Mouse (Mus musculus) urinary bladder, postnatal 10 days (tissue): Measurements from ENCODE around the gene Podxl2.

Source experiments
- DNase-seq: peaks from one replicate; pipeline ENCODE4 v3.0.0; 2022; ENCODE audit warnings: low spot score

The Podxl2 gene

GRCm38 (mm10) chr6:88886417-88886967 lies 11.6 kb upstream of the Podxl2 start:
- no peak for DNase-seq

DNA sequence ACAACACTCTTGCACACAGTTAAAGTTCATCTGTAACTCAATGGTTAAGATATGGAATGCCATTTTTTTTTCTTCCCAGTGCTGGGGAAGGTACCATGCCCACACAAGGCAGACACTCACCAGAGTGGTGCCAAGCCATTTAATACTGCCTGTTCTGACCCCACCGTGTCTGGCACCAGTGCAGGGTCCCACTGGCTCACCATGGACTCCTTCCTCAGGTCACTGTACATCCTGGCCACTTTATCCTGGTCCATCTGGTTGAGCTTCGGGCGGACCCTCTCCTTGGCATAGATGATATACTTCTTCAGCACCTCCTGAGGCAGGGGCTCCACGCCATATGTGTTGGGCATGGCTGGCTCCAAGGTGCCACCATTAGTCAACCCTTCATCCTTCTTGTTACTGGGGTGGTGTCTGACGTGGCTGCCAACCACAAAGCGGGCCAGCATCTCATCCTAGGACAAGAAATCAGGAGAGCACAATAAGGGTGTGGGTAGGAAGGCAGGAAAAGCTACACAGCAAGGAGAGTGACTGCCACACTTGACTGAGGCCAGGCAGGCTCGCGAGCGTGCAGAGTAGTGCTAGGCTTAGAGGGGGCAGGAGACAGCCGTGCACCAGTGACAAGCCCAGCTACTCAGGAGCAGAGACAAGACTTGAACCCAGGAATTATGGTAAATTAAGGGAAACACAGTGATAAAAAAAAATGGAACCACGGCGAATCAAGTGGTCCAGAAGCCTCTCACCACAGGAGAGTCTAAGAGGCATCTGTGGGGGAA lies 11.0 kb upstream of the Podxl2 start:
- DNase-seq: no peak

GRCm38 (mm10) chr6:88884690-88885089 lies 9.8 kb upstream of the Podxl2 start:
- DNase-seq: no peak

DNA sequence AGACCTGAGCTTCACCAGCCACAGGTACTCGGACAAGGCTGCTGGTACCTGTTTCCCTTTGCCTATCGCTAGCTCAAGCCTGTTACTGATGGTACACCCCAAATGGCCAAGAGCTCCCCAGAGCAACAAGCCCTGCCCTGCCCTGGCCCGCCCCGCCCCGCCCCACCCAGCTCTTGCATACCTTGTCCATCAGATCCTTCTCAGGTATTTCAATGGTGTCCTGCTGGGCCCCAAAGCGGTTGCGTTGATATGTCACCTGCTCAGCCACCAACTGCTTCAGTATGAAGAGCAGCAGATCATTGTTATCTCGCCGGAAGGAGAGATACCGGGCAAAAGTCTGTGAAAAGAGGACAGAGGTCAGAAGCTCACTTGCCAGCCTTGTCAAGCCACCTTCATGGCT lies 9.4 kb upstream of the Podxl2 start:
- DNase-seq: no peak

DNA sequence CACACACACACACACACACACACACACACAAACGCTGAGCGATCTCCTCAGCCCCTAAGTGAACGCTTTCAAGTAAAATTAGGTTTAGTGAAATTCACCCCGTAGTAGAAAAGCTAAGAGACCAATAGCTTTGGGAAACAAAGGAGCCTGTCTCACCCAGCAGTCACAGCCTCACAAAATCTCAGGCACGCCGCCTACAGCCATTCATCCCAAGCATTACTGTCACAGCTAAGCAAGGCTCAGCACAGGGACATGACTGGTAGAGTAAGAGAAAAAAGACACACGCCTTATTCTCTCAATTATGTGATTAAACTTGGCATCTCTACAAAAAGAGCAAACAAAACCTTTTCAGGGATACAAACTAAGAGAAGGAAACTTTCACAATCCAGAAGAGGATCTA lies 6.5 kb upstream of the Podxl2 start:
- DNase-seq: no peak

DNA sequence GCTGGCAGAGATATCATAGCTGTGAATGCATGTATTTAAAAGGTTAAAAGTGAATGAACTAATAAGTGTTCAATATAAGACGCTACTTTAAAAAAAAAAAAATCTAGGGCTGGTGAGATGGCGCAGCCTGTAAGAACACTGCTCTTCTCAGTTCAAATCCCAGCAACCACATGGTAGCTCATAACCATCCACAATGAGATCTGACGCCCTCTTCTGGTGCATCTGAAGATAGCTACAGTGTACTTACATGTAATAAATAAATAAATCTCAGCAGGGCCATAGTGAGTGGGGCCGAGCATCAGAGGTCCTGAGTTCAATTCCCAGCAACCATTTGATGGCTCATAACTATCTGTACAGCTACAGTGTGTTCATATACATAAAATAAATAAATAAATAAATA lies 4.6 kb upstream of the Podxl2 start:
- no peak for DNase-seq

DNA sequence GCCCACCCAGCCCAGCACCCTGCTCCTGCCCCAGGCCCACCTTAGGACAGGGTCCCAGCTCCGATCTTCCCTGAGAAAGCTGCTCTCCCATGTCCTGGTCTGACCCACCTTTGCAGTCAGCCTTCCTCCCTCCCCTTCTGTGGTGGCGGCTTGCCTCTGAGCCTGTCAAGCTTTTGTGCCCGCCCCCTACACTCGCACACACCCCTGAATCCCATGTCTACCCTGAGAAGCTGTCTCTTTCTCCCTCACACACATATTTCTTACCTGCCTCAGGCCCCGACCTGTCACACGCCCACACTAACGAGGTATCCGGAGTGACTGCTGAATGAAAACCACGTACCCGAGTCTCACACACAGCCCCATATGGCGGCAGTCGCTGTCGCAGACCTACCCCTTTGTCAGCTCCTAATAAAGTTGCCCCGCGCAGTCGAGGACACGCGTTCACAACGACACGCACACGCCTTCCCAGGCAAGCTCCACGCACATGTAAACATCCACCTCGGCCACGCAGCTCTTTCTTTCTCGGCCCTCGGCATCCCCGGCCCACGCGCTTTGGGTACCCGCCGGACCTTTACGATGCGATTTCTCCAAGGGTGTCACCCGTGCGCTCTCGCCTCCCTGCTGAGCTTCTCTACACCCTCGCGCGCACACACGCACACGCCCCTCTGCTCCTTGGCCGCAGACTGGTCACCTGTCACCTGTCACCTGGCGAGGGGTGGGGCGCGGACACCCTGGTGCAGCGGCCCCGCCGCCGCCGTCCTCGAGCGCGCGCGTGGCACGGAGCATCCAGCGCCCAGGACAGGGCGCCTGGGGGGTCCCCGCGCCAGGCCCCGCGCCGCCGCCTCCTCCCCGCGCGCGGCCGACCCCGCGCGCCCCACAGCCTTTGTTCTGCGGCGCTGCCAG lies 628 bp downstream of the Podxl2 start:
- no peak for DNase-seq

GRCm38 (mm10) chr6:88872811-88873210 lies 2.0 kb downstream of the Podxl2 start:
- DNase-seq: no peak

- no peak for DNase-seq
Observed at GRCm38 (mm10) chr6:88871546-88871945, 3.3 kb downstream of the Podxl2 start.

DNA sequence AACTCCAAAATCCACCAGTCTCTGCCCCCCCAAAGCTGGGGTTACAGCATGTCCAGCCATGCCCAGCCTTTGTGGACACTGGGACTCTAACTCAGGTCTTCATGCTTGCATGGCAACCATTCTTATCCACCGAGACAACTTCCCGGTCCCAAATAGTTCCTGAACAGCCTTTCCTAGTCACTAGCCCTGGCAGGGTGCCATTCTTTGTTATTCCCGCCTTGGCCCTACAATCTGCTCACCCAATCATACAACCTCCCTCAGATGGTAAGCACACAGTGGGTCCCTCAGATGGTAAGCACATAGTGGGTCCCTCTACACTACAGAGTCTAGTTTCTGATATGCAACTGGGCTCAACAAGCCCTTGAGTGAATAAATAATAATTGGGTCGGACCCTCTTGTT lies 4.2 kb downstream of the Podxl2 start:
- no peak for DNase-seq

DNA sequence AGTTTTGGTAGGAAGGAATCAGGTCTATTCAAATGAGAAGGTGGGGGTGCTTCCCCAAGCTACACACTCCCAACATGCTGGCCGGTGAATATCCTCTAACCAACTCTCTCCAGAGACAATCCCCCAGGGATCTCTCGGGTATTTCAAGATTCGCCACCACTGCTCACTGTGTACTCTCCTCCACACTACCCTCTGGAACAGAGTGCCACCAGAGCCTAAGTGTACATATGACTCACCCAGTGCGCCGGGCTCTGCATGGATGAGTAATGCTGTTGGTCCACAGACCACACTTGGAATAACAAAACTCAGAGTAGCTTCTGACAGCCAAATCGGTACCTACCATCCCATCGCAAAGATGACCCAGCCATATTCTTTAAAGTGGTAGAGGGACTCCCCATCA lies 5.4 kb downstream of the Podxl2 start:
- DNase-seq: no peak

GRCm38 (mm10) chr6:88865704-88866103 lies 9.1 kb downstream of the Podxl2 start:
- no peak for DNase-seq

DNA sequence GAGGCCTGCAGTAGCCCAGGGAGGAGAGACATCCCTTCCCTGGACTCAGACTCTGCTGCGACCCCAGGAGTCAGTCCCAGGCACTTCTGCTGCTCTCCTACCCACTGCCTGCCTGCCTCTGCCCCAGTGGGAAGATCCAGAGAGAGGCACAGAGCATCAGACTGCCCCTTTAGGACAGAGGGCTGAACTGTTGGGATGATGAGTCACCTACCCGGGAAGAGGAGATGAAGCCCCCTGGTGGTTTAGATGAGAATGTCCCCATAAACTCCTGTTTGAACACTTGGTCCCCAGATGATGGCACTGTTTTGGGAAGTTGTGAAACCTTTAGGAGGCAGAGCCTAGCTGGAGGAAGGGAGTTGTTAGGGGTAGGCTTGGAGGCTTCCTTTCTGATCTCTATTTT lies 13.9 kb downstream of the Podxl2 start:
- DNase-seq: no peak

DNA sequence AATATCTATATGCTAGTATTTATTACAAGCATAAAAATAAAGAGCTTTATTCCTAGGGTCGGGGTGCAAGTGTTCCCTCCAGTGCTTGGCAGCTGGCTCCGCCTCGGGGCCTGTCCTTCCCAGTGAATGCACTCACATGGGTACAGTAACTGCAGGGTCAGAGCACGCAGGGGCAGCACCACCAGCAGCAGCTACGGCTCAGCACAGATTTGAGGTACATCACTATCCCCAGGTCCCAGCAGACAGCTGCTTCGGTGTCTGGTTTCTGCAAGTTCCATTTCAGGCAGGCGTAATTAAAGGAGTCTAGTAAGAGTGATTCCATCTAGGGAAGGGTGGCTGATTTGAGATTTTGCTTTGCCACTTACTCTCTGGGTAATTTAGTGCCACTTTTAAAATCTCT lies 16.5 kb downstream of the Podxl2 start:
- no peak for DNase-seq

DNA sequence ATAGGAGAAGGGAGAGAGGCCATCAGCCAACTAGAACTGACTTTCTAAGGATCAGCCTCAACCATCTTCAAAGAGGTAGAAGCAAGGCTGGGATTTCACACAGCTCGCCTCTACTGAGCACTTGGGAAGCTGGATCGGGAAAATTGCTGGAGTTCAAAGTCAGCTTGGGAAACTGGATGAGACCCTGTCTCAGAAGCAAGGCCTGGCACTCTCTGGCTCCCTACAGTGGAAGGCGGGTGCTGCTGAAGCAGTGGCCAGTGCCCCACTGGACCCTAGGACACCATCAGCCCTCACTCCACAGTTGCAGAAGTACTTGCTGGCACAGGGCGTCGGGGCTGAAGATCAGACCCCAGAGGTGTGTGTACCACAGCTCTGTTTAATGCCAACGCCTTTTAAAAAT lies 17.0 kb downstream of the Podxl2 start:
- no peak for DNase-seq

DNA sequence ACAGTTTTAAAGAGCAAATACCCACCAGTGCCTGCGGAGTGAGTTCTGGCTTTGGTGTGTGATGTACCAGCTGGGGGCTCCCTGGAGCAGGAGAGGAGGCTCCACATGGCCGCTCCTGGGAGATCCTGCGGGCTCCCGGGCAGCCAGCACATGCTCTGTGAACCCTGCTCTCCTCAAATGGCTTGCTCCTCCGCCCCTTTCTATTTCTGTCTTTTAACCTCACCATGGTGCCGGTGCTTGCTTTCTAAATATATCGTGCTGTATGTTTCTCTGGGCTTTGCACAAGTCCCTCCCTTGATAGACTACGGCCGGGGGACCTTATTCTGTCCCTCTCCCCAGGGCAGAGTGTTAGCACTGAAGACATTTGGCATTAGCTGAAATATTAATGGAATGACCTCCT lies 17.6 kb downstream of the Podxl2 start:
- no peak for DNase-seq

GRCm38 (mm10) chr6:88855636-88856035 lies 19.2 kb downstream of the Podxl2 start:
- DNase-seq: no peak

GRCm38 (mm10) chr6:88854509-88854908 lies 20.3 kb downstream of the Podxl2 start:
- no peak for DNase-seq

GRCm38 (mm10) chr6:88850034-88850433 lies 24.8 kb downstream of the Podxl2 start:
- DNase-seq: no peak

- no peak for DNase-seq
Observed at GRCm38 (mm10) chr6:88849270-88849669, 25.6 kb downstream of the Podxl2 start.

DNA sequence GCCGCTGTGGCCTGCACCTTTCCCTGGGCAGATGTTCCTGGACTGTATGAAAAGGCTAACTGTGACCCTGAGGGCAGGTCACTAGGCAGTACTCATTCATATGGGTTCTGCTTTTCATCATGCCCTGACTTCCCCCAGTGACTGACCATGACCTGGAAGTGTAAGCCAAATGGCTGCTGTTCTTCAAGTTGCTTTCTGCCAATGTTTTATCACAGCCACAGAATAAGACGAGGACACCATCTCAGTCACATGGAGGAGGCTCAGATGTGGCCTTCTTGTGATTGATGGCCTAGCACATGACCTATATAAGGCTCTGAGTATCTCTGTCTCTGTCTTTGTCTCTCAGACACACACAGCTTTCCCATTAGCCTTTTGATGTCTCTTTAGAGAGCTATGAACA lies 27.3 kb downstream of the Podxl2 start:
- DNase-seq: no peak

GRCm38 (mm10) chr6:88844901-88845565 lies 29.8 kb downstream of the Podxl2 start:
- no peak for DNase-seq
